Mouse (Mus musculus): Measurements from ENCODE around the gene Slbp. TPM values are rescaled to one million over a fixed set of nuclear protein-coding genes. Genes with fewer than 3 reads are reported as not detected.

Gene Slbp
- total and polyA plus RNA-seq, 2 experiments = 5.6 to 20.7 TPM

- Histone ChIP-seq H3K79me2 (ENCODE audit: control insufficient read depth, insufficient read depth, low read length) (peaks cover 4% of the 10 kb centered on the region; the same call in 1 of the 2 replicates), H3K36me3 (ENCODE audit: control insufficient read depth, insufficient read depth, low read length) (no peaks in the 10 kb centered on the region), H3K27me3 (ENCODE audit: control insufficient read depth, insufficient read depth, low read length) (no peaks in the 10 kb centered on the region), H3K27ac (replicated peaks; ENCODE audit: insufficient read depth, low read depth, low read length) (no peak overlapping the region), H3K4me1 (ENCODE audit: control insufficient read depth, insufficient read depth, low read length) (peaks cover 15% of the 10 kb centered on the region), H3K4me3 (ENCODE audit: insufficient read depth, low read depth, low read length) (no peak overlapping the region), H3K9ac (ENCODE audit: low read depth, low read length) (no peak overlapping the region)
- TF ChIP-seq CTCF (IDR thresholded peaks at IDR 0.05; ENCODE audit: low read depth, low read length) (no peak), POLR2A (IDR thresholded peaks at IDR 0.05; ENCODE audit: extremely low read depth, insufficient read depth, low read length) (no peak)
- DNase-seq (ENCODE audit: extremely low read depth, low read depth, low spot score) = no peak
- 73% methylated on average over 4 of the region's 4 CpGs for WGBS
Observed at GRCm38 (mm10) chr5:33630615-33631014, 21.8 kb downstream of the Slbp start.

DNA sequence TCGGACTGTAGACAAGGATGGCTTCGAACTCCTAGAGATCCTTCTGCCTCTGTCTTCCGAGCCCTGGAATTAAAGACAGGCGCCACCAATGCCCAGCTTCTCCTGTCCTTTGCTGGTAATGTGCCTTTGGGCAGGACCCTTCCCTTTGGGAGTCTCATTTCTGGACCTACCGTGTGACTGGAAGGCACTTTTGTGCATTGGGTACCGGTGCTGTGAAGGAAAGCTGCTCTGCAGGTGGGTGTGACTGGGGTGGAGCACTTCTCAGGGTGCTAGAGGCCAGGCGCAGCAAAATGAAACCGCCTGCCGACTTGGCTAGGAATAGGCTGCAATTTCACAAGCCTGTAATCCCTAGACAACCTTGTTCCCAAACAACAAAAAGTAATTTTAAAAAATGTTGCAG, 22.3 kb downstream of the Slbp start:
- Histone ChIP-seq H3K4me3 (ENCODE audit: insufficient read depth, low read depth, low read length) (peak overlapping the region; percentile 39), H3K4me1 (ENCODE audit: control insufficient read depth, insufficient read depth, low read length) (peaks cover 15% of the 10 kb centered on the region), H3K9ac (ENCODE audit: low read depth, low read length) (peak overlapping the region; percentile 47), H3K27ac (replicated peaks; ENCODE audit: insufficient read depth, low read depth, low read length) (peak overlapping the region; percentile 13), H3K79me2 (ENCODE audit: control insufficient read depth, insufficient read depth, low read length) (peaks cover 9% of the 10 kb centered on the region), H3K27me3 (ENCODE audit: control insufficient read depth, insufficient read depth, low read length) (no peaks in the 10 kb centered on the region), H3K36me3 (ENCODE audit: control insufficient read depth, insufficient read depth, low read length) (no peaks in the 10 kb centered on the region)
- DNase-seq (ENCODE audit: extremely low read depth, low read depth, low spot score) = peak; percentile 65
- 2% methylated on average over 9 of the region's 9 CpGs for WGBS
- TF ChIP-seq POLR2A (IDR thresholded peaks at IDR 0.05; ENCODE audit: extremely low read depth, insufficient read depth, low read length) (no peak), CTCF (IDR thresholded peaks at IDR 0.05; ENCODE audit: low read depth, low read length) (no peak)

- peaks cover 15% of the 10 kb centered on the region for H3K4me1 ChIP-seq (ENCODE audit: control insufficient read depth, insufficient read depth, low read length)
- DNase-seq (ENCODE audit: extremely low read depth, low read depth, low spot score) = peak; percentile 76
- H3K27me3 ChIP-seq (ENCODE audit: control insufficient read depth, insufficient read depth, low read length) = no peaks in the 10 kb centered on the region
- WGBS = under 1% methylated on average over 94 of the region's 99 CpGs
- no peaks in the 10 kb centered on the region for H3K36me3 ChIP-seq (ENCODE audit: control insufficient read depth, insufficient read depth, low read length)
- peak within 1 kb of the TSS; percentile 81 for H3K4me3 ChIP-seq (ENCODE audit: insufficient read depth, low read depth, low read length)
- peak within 1 kb of the TSS; percentile 89 for H3K9ac ChIP-seq (ENCODE audit: low read depth, low read length)
- H3K27ac ChIP-seq (replicated peaks; ENCODE audit: insufficient read depth, low read depth, low read length) = peak within 1 kb of the TSS; percentile 61
- peak; percentile 98 for TF ChIP-seq POLR2A (IDR thresholded peaks at IDR 0.05; ENCODE audit: extremely low read depth, insufficient read depth, low read length)
- TF ChIP-seq CTCF (IDR thresholded peaks at IDR 0.05; ENCODE audit: low read depth, low read length) = no peak
- peaks cover 11% of the 10 kb centered on the region for H3K79me2 ChIP-seq (ENCODE audit: control insufficient read depth, insufficient read depth, low read length)
Observed at GRCm38 (mm10) chr5:33629301-33629987, 22.9 kb downstream of the Slbp start, which contains the start of the genes Fam53a and Gm9903. Gene Fam53a (minus strand): TSS chr5:33629635. Gene Gm9903 (plus strand): TSS chr5:33629925.

DNA sequence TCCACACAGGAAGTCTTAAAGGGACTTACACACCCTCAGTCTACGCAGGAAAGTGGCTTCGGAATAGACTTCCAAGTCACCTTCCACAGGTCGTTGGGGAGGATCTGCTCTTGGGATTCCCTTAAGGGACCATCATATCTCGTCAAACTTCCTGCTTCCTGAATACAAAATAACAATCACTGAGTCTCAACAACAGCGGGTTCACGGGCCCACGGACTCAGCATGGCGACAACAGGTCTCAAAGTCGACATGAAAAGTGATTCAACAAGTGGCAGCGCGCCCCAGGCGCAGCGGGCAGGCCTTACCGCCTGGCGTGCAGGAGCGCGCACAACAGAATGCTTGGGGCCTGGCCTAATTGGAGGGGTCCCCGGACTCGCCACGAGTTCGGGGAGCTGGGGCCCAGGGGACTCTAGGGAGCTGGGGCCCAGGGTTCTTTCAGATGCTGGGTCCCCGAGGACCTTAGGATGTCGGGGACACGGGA, 23.5 kb downstream of the Slbp start:
- Histone ChIP-seq H3K4me1 (ENCODE audit: control insufficient read depth, insufficient read depth, low read length) (peaks cover 15% of the 10 kb centered on the region), H3K4me3 (ENCODE audit: insufficient read depth, low read depth, low read length) (peak overlapping the region; percentile 81), H3K27me3 (ENCODE audit: control insufficient read depth, insufficient read depth, low read length) (no peaks in the 10 kb centered on the region), H3K79me2 (ENCODE audit: control insufficient read depth, insufficient read depth, low read length) (peaks cover 15% of the 10 kb centered on the region), H3K9ac (ENCODE audit: low read depth, low read length) (peak overlapping the region; percentile 89), H3K36me3 (ENCODE audit: control insufficient read depth, insufficient read depth, low read length) (peaks cover 2% of the 10 kb centered on the region; the same call in 1 of the 2 replicates), H3K27ac (replicated peaks; ENCODE audit: insufficient read depth, low read depth, low read length) (peak overlapping the region; percentile 61)
- DNase-seq (ENCODE audit: extremely low read depth, low read depth, low spot score) = peak; percentile 54
- 1% methylated on average over 24 of the region's 24 CpGs for WGBS
- no peak for TF ChIP-seq CTCF (IDR thresholded peaks at IDR 0.05; ENCODE audit: low read depth, low read length)
- 0 out of 2 replicates have a peak, but pooled peaks have one; percentile 9 for TF ChIP-seq POLR2A (IDR thresholded peaks at IDR 0.05; ENCODE audit: extremely low read depth, insufficient read depth, low read length)

GRCm38 (mm10) chr5:33627968-33628367, 24.4 kb downstream of the Slbp start:
- WGBS = 3% methylated on average over 4 of the region's 4 CpGs
- Histone ChIP-seq H3K79me2 (ENCODE audit: control insufficient read depth, insufficient read depth, low read length) (peaks cover 24% of the 10 kb centered on the region), H3K27ac (replicated peaks; ENCODE audit: insufficient read depth, low read depth, low read length) (0 out of 2 replicates have a peak overlapping the region, but pooled peaks have one; percentile 31), H3K9ac (ENCODE audit: low read depth, low read length) (no peak overlapping the region), H3K4me3 (ENCODE audit: insufficient read depth, low read depth, low read length) (peak overlapping the region; percentile 81), H3K4me1 (ENCODE audit: control insufficient read depth, insufficient read depth, low read length) (peaks cover 15% of the 10 kb centered on the region), H3K36me3 (ENCODE audit: control insufficient read depth, insufficient read depth, low read length) (peaks cover 7% of the 10 kb centered on the region; the same call in 1 of the 2 replicates), H3K27me3 (ENCODE audit: control insufficient read depth, insufficient read depth, low read length) (no peaks in the 10 kb centered on the region)
- peak; percentile 69 for DNase-seq (ENCODE audit: extremely low read depth, low read depth, low spot score)
- TF ChIP-seq POLR2A (IDR thresholded peaks at IDR 0.05; ENCODE audit: extremely low read depth, insufficient read depth, low read length) (no peak), CTCF (IDR thresholded peaks at IDR 0.05; ENCODE audit: low read depth, low read length) (no peak)

DNA sequence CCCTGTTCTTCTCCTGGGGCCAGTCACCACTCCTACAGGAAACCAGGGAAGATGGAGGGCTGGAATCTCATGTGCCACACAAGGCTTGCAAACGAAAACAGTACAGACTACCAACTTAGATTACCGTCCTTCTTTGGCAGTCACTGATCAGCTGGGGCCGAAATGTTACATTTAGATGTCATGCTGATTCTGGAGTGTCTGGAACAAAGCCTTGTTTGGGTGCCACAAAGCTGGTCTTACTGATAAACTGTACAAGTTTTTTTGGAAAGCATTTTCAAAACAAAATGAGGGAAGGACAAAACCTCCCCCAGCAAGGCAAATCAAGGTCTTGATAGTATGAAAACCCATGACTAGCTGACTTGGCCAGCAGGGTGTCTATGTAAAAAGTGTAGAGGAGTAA, 28.6 kb downstream of the Slbp start:
- Histone ChIP-seq H3K4me1 (ENCODE audit: control insufficient read depth, insufficient read depth, low read length) (peaks cover 11% of the 10 kb centered on the region), H3K27me3 (ENCODE audit: control insufficient read depth, insufficient read depth, low read length) (no peaks in the 10 kb centered on the region), H3K4me3 (ENCODE audit: insufficient read depth, low read depth, low read length) (no peak overlapping the region), H3K27ac (replicated peaks; ENCODE audit: insufficient read depth, low read depth, low read length) (no peak overlapping the region), H3K36me3 (ENCODE audit: control insufficient read depth, insufficient read depth, low read length) (peaks cover 7% of the 10 kb centered on the region; the same call in 1 of the 2 replicates), H3K79me2 (ENCODE audit: control insufficient read depth, insufficient read depth, low read length) (peaks cover 39% of the 10 kb centered on the region), H3K9ac (ENCODE audit: low read depth, low read length) (no peak overlapping the region)
- TF ChIP-seq CTCF (IDR thresholded peaks at IDR 0.05; ENCODE audit: low read depth, low read length) = no peak
- TF ChIP-seq POLR2A (IDR thresholded peaks at IDR 0.05; ENCODE audit: extremely low read depth, insufficient read depth, low read length) = no peak
- DNase-seq (ENCODE audit: extremely low read depth, low read depth, low spot score) = no peak
- 82% methylated on average over 3 of the region's 3 CpGs for WGBS

Data from liver, adult 2 months (tissue).